Mouse (Mus musculus) liver, adult (tissue): Measurements from ENCODE around the gene Tmem82.

Source experiments
- GATA4 ChIP-seq: IDR thresholded peaks from 2 replicates; pipeline ENCODE4 v1.6.1; 2014; ENCODE audit warnings: mild to moderate bottlenecking, low read length; ENCODE audit not compliant: insufficient replicate concordance

Tmem82 gene

GRCm38 (mm10) chr4:141618565-141619243 lies at the start of gene Tmem82:
TSS of gene Tmem82 (minus strand) at chr4:141618633.
- TF ChIP-seq GATA4: no peak

- no peak for TF ChIP-seq GATA4
Measured at GRCm38 (mm10) chr4:141664799-141665198, 46.4 kb upstream of the Tmem82 start, which contains the start of gene Plekhm2. TSS of gene Plekhm2 (minus strand) at chr4:141664899.

- TF ChIP-seq GATA4: no peak
Measured at GRCm38 (mm10) chr4:141664011-141664745, 45.7 kb upstream of the Tmem82 start.

GRCm38 (mm10) chr4:141663122-141663931 lies 44.9 kb upstream of the Tmem82 start:
- TF ChIP-seq GATA4: no peak

- no peak for TF ChIP-seq GATA4
Measured at GRCm38 (mm10) chr4:141660884-141661283, 42.5 kb upstream of the Tmem82 start.

GRCm38 (mm10) chr4:141659739-141660138 lies 41.3 kb upstream of the Tmem82 start:
- no peak for TF ChIP-seq GATA4

- TF ChIP-seq GATA4: no peak
Measured at GRCm38 (mm10) chr4:141658846-141659484, 40.5 kb upstream of the Tmem82 start.

GRCm38 (mm10) chr4:141656932-141657331 lies 38.5 kb upstream of the Tmem82 start:
- TF ChIP-seq GATA4: no peak

- no peak for TF ChIP-seq GATA4
Measured at GRCm38 (mm10) chr4:141655908-141656608, 37.6 kb upstream of the Tmem82 start.

GRCm38 (mm10) chr4:141654509-141654908 lies 36.1 kb upstream of the Tmem82 start:
- TF ChIP-seq GATA4: no peak

- TF ChIP-seq GATA4: no peak
Measured at GRCm38 (mm10) chr4:141653813-141654212, 35.4 kb upstream of the Tmem82 start.

GRCm38 (mm10) chr4:141653044-141653443 lies 34.6 kb upstream of the Tmem82 start:
- no peak for TF ChIP-seq GATA4

GRCm38 (mm10) chr4:141651944-141652343 lies 33.5 kb upstream of the Tmem82 start:
- TF ChIP-seq GATA4: no peak

- no peak for TF ChIP-seq GATA4
Measured at GRCm38 (mm10) chr4:141651286-141651685, 32.9 kb upstream of the Tmem82 start.
